Mouse (Mus musculus) regulatory T cell (primary cell): ENCODE measurements around the gene Ngrn.

Experiments used
- in situ Hi-C: fragments of 300-600 bp; cut with MboI, MseI; formaldehyde crosslinking; loops from one replicate; pipeline ENCODE4 v1.15.1; 2025; ENCODE audit warnings: high pct_unique_total_duplicates

The Ngrn gene

DNA sequence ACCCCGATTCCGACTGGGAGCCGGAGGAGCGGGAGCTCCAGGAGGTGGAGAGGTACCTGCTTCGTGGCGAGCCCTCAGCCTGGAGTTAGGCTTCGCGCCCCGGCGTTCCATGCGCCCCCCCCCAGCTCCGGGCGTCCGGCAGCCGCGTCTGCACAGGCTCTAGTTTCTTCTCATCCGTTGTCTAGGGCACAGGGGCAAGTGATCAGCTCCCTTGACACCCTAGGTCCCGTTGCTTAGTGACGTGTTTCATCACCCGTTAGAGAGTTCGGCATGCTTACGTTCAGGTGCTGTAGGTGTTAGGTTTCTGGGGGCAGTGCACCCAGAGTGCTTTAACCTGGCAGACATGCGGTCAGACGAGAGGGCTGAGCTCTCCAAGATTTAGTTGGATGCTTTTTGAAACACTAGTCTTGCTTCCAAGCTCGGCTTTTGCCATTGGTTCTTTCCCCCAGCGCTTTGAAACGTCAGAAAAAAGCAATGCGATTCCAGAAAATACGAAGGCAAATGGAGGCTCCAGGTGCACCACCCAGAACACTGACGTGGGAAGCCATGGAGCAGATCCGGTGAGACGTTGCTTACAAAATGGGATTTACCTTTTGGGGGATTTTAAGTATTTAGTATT, 466 bp downstream of the Ngrn start:
- in situ Hi-C loops: no loop called here

DNA sequence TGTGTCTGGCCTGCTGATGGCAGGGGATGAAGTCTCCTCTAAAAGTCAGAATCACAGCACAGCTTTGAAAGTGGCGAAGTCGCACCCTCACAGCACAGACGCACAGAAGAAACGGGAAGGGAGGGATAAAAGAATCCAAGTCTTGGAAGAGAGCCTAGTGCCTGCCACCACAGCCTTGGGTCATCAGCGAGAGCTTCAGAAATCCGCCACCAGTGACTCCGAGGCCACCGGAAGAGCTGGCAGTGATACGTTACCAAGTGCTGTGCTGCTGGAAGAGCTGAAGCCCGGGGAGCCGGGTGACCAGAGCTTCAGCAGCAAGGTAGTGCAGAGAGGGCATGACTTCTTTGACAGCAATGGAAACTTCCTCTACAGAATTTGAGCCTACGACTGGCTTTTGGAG, 3.6 kb downstream of the Ngrn start:
- in situ Hi-C loops: no loop called here

DNA sequence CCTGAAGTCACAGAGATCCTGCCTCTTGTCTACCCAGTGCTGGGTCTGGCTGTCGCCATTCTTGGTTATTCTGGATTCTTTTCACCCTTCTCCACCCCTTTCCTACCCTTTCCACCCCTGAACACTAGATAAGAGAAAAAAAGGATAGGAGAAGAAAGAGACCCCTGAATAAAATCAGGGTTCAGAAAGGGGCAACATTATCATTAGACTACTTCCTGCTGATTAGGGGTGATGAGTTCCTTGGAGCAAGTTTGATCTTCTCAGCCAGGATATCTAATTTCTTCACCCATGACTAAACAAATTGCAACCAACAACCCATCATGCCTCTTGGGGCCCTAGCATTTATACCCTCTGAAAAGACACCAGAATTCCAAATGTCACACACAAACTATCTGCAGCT, 6.7 kb downstream of the Ngrn start:
- in situ Hi-C loops: no loop called here

DNA sequence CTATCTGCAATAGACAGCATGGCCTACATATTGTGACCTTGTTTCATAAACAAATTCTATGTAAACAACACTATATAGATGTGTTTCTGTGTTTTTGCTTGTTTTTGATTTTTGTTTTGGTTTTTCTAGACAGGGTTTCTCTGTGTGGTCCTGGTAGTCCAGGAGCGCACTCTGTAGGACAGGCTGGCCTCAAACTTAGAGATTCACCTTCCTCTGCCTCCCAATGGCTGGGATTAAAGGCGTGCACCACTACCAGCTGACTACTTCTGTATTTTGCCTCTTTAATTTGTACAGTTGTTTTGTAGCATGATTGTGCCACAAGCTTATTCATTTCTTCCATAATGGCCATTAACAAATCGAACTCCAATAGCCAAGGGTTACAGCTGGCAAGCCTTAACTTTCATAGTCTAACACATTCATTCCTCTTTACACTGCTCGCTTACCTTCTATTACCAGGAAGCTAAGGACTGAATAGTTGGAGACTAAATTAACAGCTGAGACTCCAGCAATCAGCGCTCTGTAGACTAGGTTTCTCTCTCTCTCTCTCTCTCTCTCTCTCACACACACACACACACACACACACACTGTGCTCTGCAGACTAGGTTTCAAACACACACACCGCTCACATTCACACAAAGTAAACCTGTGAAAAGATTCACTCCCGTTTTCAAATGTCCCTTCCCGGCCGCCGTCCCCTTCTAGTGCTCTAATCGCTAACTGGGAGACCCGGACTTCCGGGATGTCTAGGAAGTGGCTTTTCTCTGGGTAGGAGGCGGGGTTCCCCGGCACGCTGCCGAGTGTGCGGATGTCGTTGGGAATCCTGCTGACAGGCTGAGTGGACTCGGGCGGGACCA, 8.1 kb downstream of the Ngrn start, which contains the start of gene Vps33b:
Gene Vps33b (plus strand): TSS at position 753 of the 854 bp plus-strand sequence.
- in situ Hi-C loops: no loop called here

DNA sequence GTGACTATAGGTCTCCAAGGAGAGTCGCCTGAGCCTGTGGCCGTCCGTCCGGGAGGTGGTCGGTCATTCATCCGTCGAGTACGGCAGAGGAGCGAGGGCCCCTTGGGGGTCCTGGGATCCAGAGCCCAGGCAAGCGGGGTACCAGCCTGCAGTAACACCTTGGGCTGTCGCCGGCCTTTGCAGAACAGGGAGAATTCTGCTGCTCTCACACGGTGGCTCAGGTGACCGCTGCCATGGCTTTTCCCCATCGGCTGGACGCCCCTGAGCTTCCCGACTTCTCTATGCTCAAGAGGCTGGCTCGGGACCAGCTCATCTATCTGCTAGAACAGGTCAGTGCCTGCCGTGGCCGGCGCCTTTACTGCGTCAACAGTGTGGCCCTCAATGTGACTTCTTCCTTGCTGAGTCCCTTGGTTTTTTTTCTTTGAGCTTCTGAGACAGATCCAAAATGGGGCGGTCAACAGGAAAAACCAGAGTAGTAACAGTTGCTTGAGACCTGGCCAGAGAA, 8.8 kb downstream of the Ngrn start:
- in situ Hi-C loops: no loop called here

DNA sequence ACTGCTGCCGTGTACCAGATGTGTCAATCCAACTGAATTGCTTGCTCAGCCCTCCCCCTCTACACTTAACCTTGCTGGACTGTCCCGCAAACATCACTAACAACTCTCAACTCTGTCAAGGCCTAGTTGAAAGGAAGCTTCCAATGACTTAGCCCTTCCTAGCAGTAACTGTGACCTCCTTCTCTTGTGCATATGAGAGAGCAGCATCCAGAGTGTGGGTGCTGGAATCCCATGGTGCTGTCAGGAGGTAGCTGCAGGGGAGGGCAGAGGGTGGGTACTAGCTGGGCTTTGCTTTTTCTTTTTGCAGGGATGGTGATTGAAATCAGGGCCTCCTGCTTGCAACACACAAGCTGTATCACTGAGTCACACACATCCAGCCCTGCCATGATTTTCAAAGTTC, 12.4 kb downstream of the Ngrn start:
- in situ Hi-C loops: no loop called here

DNA sequence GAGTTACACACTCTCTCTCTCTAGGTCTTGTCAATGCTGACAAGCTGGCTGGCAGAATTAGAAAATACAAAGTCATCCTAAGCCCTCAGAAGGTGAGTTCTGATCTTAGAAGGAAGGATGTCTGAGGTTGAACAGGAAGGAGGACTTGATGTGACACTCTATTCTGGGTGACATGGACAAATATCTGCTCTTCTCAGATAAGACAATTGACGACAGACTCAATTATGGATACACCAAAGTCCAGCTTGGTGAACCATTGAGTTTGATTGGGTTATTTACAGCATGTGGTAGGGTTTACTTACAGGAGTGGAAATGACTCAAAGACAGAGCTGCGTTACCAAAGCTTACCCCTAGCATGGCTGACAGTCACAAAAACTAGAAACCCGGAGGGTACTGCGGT, 15.4 kb downstream of the Ngrn start:
- in situ Hi-C loops: no loop called here

DNA sequence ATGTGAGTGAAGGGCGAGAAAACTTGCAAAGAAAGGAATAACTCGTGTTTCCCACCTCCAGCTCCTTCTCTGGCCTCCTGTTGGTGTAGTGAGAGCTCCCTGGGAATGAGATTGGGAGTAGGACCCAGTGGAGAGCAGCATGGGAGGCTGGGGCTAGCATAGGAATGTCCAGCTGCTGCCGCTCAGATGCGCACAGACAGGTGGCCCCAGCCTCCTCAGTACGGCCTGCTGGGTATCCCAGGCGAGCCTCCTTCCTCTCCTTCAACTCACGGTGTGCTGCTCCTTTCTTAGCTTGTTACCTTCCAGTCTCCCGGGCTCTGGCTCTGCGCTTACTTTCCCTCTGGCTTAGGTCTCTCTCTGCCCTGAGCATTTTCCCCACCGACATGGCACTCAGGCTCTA, 19.0 kb downstream of the Ngrn start:
- in situ Hi-C loops: loop anchor here (10.0 kb wide), 1 partner anchor 1065 kb away; the partner anchor contains the start of gene Rps17

DNA sequence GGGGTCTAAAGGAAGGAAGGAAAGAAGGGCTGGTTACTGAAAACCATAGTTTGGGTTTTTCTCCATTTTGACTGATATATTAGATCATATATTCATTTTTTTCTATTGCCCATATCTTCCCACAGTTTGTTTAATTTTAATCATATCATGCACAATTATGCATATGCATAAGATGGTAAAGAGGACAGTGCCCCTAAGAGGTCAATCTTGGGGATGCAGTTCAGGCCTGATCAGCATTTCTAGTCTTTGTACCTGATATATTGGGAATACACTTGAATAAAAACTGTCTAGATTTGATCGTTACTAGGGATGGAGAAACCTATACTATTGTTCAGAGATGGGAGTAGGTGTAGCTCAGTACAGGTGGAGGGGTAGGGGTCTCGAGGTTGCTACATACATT, 20.0 kb downstream of the Ngrn start:
- in situ Hi-C loops: loop anchor here (10.0 kb wide), 1 partner anchor 1064 kb away; the partner anchor contains the start of gene Rps17

DNA sequence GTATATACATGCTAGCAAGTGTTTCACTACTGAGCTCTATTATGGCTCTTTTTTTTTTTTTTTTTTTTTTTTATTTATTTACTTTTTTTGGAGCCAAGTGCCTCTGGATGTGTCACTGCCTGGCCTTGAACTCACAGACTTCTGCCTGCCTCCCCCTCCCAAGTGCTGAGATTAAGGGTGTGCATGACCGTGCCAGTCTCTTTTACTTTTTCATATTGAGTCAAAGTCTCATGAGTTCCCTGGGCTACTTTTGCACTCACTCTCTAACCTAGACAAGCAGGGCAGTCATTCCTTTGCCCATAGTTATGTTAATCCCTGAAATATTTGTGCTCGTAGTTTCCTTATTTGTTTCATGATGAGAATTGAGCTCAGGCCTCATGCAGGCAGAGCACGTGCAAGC, 20.6 kb downstream of the Ngrn start:
- in situ Hi-C loops: loop anchor here (10.0 kb wide), 1 partner anchor 1063 kb away; the partner anchor contains the start of gene Rps17

DNA sequence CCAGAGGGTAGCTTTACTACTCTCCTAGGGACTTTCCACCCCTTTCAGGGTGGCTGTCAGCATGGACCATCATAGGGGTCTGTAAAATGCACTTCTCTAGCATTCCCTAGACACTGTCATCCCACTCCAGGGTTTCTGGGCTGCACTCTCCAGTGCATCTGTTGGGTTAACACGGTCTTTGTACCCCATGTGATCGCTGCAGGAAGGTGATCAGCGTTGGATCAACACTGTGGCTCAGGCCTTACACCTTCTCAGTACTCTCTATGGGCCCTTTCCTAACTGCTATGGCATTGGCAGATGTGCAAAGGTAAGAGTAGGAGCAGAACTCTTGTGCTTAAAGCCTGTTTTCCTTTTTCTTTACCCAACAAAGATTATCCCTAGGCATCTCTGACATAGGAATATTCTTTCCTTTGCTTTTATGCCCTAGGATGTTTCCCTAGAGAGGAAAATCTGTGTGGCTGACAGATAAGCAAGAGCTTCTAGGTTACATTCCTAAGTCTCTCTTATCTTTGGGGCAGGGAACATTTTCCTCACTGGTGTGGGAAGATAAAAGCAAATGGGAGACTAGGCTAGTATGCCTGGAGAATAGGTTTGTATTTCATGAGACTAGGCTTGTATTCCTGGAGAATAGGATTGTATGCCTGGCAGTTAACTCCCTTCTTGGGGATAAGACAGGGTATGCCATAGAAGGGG, 22.4 kb downstream of the Ngrn start:
- in situ Hi-C loops: loop anchor here (10.0 kb wide), 1 partner anchor 1061 kb away; the partner anchor contains the start of gene Rps17

DNA sequence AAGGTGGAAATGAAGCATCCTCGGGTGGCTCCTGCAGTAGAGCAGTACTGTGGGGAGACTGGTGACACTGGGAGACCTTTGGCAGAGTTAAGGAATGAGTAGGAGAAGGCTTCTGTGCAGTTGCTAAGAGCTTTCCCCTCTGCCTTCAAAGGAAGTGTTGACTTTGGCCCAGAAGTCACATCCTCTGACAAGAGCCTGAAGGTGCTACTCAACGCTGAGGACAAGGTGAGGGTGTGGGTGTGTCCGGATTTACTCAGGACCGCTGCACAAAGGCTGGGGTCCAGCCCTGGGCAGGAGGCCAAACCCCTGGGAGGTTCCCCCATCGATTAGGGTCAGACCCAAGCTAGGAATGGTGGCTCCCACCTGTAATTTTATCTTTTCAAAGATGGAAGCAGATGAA, 23.4 kb downstream of the Ngrn start:
- in situ Hi-C loops: loop anchor here (10.0 kb wide), 1 partner anchor 1060 kb away; the partner anchor contains the start of gene Rps17

DNA sequence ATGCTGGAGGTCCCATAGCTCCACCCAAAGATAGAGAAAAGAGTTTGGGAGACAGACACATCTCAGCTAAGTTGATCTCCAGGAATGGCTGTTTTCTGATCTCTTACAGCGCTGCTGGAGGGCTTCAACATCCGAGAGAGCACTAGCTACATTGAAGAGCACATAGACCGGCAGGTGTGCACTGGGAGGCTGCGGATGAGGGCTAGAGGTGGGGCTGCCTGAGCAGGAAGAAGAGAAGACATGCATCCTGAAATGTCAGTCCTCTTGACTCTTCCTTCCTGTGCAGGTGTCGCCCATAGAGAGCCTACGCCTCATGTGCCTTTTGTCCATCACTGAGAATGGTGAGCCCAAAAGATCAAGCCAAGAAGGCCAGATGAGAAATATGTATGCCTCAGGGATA, 24.7 kb downstream of the Ngrn start:
- in situ Hi-C loops: loop anchor here (10.0 kb wide), 1 partner anchor 1059 kb away; the partner anchor contains the start of gene Rps17

DNA sequence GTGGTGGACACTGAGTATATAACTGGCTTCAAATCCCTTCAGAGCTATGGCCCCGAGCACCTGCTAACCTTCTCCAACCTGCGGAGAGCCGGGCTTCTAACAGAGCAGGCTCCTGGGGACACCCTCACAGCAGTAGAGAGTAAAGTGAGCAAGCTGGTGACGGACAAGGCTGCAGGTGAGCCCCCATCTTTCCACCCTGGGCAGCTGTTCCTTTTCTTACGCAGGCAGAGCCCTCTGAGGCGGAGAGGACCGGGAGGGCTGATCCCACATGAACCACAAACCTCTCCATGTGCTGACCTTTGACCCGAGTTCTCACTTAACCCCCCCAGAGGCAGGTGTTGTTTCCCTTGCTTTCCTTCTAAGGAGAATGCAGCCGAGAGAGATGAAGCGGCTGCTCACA, 26.7 kb downstream of the Ngrn start:
- in situ Hi-C loops: loop anchor here (10.0 kb wide), 1 partner anchor 1057 kb away; the partner anchor contains the start of gene Rps17

DNA sequence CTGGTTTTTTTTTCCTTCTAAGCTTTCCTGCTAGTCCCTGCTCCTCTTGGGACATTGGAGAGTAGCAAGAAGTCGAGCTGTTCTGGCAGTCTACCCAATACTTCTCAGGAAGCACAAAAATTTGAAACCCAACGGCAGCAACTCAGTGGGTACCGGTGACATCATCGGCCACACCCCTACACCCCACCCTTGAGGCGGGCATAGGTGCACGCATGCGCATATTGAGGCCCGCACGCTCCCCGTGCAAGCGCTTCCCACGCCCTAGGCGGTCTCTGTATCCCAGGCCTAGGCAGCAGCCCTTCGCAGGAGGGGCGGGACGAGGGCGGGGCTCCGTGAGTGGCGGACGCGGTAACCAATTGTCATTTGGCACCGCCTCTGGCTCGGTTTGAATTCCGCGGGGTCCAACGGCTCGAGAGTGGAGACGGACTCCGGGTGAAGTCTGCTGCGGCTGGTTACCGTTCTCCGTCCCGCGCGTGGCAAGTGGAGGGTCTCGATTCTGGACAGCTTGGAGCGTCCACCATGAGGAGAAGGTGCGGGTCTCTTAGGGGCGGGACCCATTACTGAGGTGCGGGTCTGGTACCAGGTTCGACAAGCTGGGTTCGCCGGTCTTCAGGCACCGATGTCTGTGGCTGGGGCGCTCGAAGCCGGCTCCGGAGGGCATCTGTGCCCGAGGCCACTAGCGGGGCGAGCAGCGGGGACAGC, 33.2 kb downstream of the Ngrn start, which contains the start of gene Prc1:
Gene Prc1 (plus strand): TSS at position 389 of the 702 bp plus-strand sequence.
- in situ Hi-C loops: no loop called here

DNA sequence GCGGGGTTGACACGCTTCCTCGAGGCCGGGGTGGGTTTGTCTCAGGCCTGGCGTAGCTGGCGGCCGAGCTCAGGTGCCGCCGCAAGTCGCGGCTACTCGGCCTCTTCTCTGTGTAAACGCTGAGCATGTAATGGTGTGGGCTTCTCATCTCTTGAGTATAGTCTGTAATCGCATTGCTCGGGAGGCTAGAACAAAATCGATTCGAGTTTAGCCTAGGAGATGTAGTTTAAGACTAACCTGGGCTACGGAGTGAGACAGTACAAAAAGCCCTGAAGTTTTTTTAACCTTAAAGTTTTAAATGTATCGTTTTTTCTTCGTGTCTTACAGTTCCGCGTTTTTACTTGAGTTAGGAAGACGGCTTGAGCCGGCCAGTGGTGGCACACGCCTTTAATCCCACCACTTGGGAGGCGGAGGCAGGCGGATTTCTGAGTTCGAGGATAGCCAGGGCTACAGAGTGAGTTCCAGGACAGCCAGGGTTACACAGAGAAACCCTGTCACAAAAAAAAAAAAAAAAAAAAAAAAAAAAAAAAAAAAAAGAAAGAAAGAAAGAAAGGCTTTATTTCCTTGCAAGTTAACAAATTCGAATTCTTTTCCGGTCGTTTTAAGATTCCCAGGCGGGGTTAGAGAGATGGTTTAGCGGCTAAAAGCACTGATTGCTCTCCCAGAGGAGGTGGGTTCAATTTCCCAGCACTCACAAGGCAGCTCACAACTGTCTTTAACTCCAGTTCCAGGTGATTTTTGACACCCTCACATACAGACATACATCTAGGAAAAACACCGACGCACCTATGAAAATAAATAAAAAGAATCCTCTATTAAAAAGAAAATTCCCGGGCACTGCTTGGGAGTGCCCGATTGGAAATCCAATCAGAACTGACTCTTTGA, 34.0 kb downstream of the Ngrn start:
- in situ Hi-C loops: no loop called here

DNA sequence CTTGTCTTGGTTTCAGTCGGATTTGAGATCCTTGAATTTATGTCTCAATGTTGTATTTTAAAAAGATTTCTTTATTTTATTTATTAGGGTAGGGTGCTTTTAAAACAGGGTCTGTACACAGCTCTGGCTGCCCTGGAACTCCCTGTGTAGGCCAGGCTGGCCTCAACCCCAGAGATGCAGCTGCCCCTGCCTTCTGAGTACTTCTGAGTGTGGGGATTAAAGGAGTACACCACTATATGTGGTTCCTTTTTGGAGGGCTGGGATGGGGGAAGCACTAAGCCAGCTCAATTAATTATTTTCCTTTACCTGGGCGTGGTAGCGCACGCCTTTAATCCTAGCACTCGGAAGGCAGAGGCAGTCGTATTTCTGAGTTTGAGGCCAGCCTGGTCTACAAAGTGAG, 35.4 kb downstream of the Ngrn start:
- in situ Hi-C loops: no loop called here

DNA sequence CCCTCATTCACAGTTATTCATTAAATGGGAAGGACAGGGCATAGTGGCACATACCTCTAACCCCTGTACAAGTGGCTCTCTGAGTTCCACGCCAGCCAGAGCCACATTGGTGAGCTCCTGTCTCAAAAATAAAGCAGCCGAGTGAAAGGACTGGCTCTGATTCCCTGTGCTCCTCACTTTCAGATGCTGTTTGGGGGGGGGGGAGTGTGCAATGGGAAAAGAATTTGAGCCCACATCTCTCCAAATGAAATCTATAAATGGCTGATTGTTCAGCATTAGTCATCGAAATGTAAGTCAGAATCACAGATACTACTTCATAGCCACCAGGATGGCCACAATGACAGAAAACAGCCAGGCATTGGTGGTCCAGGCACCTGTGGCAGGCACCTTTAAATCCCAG, 36.0 kb downstream of the Ngrn start:
- in situ Hi-C loops: no loop called here

DNA sequence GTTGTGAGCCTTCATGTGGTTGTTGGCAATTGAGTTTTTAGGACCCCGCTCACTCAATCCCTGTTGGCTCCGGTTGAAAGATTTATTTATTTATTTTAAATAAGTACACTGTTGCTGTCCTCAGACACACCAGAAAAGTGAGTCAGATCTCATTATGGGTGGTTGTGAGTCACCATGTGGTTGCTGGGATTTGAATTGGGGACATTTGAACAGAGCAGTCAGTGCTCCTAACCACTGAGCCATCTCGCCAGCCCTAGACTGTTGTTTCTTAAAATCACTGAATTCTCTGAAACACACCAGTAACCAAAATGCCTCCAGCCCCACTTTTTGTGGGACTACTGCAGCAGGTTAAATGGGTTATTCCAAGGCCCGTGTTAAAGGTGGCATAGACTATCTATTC, 37.7 kb downstream of the Ngrn start:
- in situ Hi-C loops: no loop called here

DNA sequence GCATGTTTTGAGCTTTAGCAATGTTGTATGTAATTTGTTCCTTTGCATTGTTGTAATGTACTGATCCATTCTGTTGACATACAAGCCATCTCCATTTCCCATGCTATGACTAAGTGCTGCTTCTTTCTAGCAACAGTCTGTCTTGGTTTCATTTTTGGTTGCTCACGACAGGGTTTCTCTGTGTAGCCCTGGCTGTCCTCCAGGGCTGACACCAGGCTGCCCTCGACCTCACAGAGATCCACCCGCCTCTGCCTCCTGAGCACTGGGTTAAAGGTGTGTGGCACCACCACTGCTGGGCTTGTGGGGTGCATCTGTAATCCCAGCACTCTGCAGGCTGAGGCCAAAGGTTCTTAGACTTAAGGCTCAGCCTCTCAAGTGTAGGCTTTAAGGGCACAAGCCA, 38.6 kb downstream of the Ngrn start:
- in situ Hi-C loops: no loop called here
